Mouse (Mus musculus) lung, embryonic 14.5 days (tissue): Measurements from ENCODE around the gene Polm. TPM values are rescaled to one million over a fixed set of nuclear protein-coding genes. Genes with fewer than 3 reads are reported as not detected.

Experiments used
- ATAC-seq: fragments of 200-750 bp; cut with Nextera tagmentation; 2 replicates; pipeline ENCODE4 v1.8.0; 2017; ENCODE audit warnings: mild to moderate bottlenecking, moderate TSS enrichment, moderate library complexity; ENCODE audit not compliant: insufficient read depth
- DNase-seq: peaks from one replicate; pipeline ENCODE4 v3.0.0-alpha.2; 2015
- H3K27ac ChIP-seq: fragments of 300-500 bp; sonication (generic); 2 replicates; pipeline ENCODE4 v1.5.1; 2014; ENCODE audit warnings: low read depth, mild to moderate bottlenecking, moderate library complexity
- H3K27me3 ChIP-seq: fragments of 300-500 bp; sonication (generic); 2 replicates; pipeline ENCODE4 v1.6.1; 2014; ENCODE audit warnings: low read length, control low read depth; ENCODE audit not compliant: insufficient read depth
- H3K36me3 ChIP-seq: fragments of 300-500 bp; sonication (generic); 2 replicates; pipeline ENCODE4 v1.6.1; 2014; ENCODE audit warnings: control low read depth; ENCODE audit not compliant: insufficient read depth
- H3K4me1 ChIP-seq: fragments of 300-500 bp; sonication (generic); 2 replicates; pipeline ENCODE4 v1.6.1; 2014; ENCODE audit warnings: antibody characterized with exemption, control low read depth; ENCODE audit not compliant: insufficient read depth
- H3K4me2 ChIP-seq: fragments of 300-500 bp; sonication (generic); 2 replicates; pipeline ENCODE4 v1.6.1; 2014; ENCODE audit warnings: mild to moderate bottlenecking
- H3K4me3 ChIP-seq: fragments of 300-500 bp; sonication (generic); 2 replicates; pipeline ENCODE4 v1.5.1; 2014; ENCODE audit warnings: low read depth, low read length
- H3K9ac ChIP-seq: fragments of 300-500 bp; sonication (generic); 2 replicates; pipeline ENCODE4 v1.6.1; 2014
- H3K9me3 ChIP-seq: fragments of 300-500 bp; sonication (generic); 2 replicates; pipeline ENCODE4 v1.6.1; 2016; ENCODE audit warnings: low read depth, low read length, control low read depth
- CTCF ChIP-seq: IDR thresholded peaks from 2 replicates; pipeline ENCODE4 v1.5.1; 2016; ENCODE audit warnings: antibody characterized with exemption, low read depth
- WGBS: fragments of 180-500 bp; shearing (Covaris S2); extraction: QIAGEN DNeasy Blood & Tissue Kit; methylation state at CpG from one replicate; pipeline ENCODE4 v1.1.7; 2014; 5-methylcytosine and 5-hydroxymethylcytosine counted together
- polyA plus RNA-seq: library from polyadenylated mRNA; unstranded; fragments of >200 nt; fragmentation: Nextera tagmentation; extraction: Ambion mirVana; gene quantifications from 2 replicates; pipeline ENCODE4 v1.2.1, GENCODE M21; 2014

The Polm gene
- polyA plus RNA-seq, 1 experiment from 2014 or later, result 7.7 TPM

- ATAC-seq (no peak), DNase-seq (no peak)
- peak overlapping the region; percentile 82; the same call in 1 of the 2 replicates for H3K9ac ChIP-seq
- no peaks in the 10 kb centered on the region for H3K27me3 ChIP-seq
- no peaks in the 10 kb centered on the region for H3K9me3 ChIP-seq
- H3K27ac ChIP-seq, result no peak overlapping the region
- peak overlapping the region; percentile 89 for H3K4me2 ChIP-seq
- TF ChIP-seq CTCF, result no peak
- 78% methylated on average over 3 of the region's 3 CpGs for WGBS
- peaks cover 12% of the 10 kb centered on the region; the same call in 1 of the 2 replicates for H3K4me1 ChIP-seq
- peak overlapping the region; percentile 86; the same call in 1 of the 2 replicates for H3K4me3 ChIP-seq
- H3K36me3 ChIP-seq, result peaks cover 40% of the 10 kb centered on the region
Measured at GRCm38 (mm10) chr11:5789754-5790333, 48.0 kb downstream of the Polm start.

GRCm38 (mm10) chr11:5789071-5789753 lies 48.6 kb downstream of the Polm start:
- H3K36me3 ChIP-seq, result peaks cover 33% of the 10 kb centered on the region
- TF ChIP-seq CTCF, result no peak; the same call in 1 of the 2 replicates
- peaks cover 12% of the 10 kb centered on the region; the same call in 1 of the 2 replicates for H3K4me1 ChIP-seq
- no peaks in the 10 kb centered on the region for H3K9me3 ChIP-seq
- ATAC-seq (no peak), DNase-seq (peak; percentile 8)
- 59% methylated on average over 6 of the region's 6 CpGs for WGBS
- H3K27ac ChIP-seq, result peak overlapping the region; percentile 94
- H3K27me3 ChIP-seq, result no peaks in the 10 kb centered on the region
- peak overlapping the region; percentile 82 for H3K9ac ChIP-seq
- peak overlapping the region; percentile 86 for H3K4me3 ChIP-seq
- H3K4me2 ChIP-seq, result peak overlapping the region; percentile 89

GRCm38 (mm10) chr11:5788056-5789014 lies 49.5 kb downstream of the Polm start, which contains the start of gene Dbnl:
Dbnl (plus strand) TSS chr11:5788488.
- ATAC-seq, result peak; percentile 97
- Histone ChIP-seq H3K4me1 (peaks cover 12% of the 10 kb centered on the region; the same call in 1 of the 2 replicates), H3K36me3 (peaks cover 26% of the 10 kb centered on the region), H3K4me3 (peak within 1 kb of the TSS; percentile 86), H3K27ac (peak within 1 kb of the TSS; percentile 94), H3K4me2 (peak within 1 kb of the TSS; percentile 89), H3K9me3 (no peaks in the 10 kb centered on the region), H3K27me3 (no peaks in the 10 kb centered on the region), H3K9ac (peak within 1 kb of the TSS; percentile 82)
- WGBS, result under 1% methylated on average over 73 of the region's 74 CpGs
- TF ChIP-seq CTCF, result peak; percentile 80
- DNase-seq, result peak; percentile 98

- no peaks in the 10 kb centered on the region for H3K27me3 ChIP-seq
Measured at GRCm38 (mm10) chr11:5787671-5788055, 50.2 kb downstream of the Polm start.

GRCm38 (mm10) chr11:5785732-5786131 lies 52.1 kb downstream of the Polm start:
- no peak for ATAC-seq
- Histone ChIP-seq H3K4me3 (no peak overlapping the region), H3K9ac (no peak overlapping the region), H3K36me3 (peaks cover 8% of the 10 kb centered on the region), H3K27me3 (no peaks in the 10 kb centered on the region), H3K4me2 (no peak overlapping the region), H3K27ac (no peak overlapping the region), H3K9me3 (no peaks in the 10 kb centered on the region), H3K4me1 (peaks cover 12% of the 10 kb centered on the region; the same call in 1 of the 2 replicates)
- TF ChIP-seq CTCF, result no peak
- no peak for DNase-seq

More at GRCm38 (mm10) chr11:5787671-5788055, 50.2 kb downstream of the Polm start:
- TF ChIP-seq CTCF, result no peak
- ATAC-seq (no peak), DNase-seq (no peak)
- Histone ChIP-seq H3K4me2 (peak overlapping the region; percentile 89), H3K9ac (peak overlapping the region; percentile 82), H3K36me3 (peaks cover 19% of the 10 kb centered on the region), H3K4me1 (peaks cover 12% of the 10 kb centered on the region; the same call in 1 of the 2 replicates), H3K9me3 (no peaks in the 10 kb centered on the region), H3K4me3 (peak overlapping the region; percentile 86), H3K27ac (peak overlapping the region; percentile 94)
- WGBS, result 34% methylated on average over 8 of the region's 8 CpGs

GRCm38 (mm10) chr11:5782199-5782944 lies 55.4 kb downstream of the Polm start:
- no peak overlapping the region for H3K9ac ChIP-seq
- no peak for ATAC-seq
- peaks cover under 1% of the 10 kb centered on the region; the same call in 1 of the 2 replicates for H3K4me1 ChIP-seq
- no peak overlapping the region for H3K4me2 ChIP-seq
- no peaks in the 10 kb centered on the region for H3K9me3 ChIP-seq
- no peaks in the 10 kb centered on the region for H3K27me3 ChIP-seq
- H3K36me3 ChIP-seq, result peaks cover 10% of the 10 kb centered on the region; the same call in 1 of the 2 replicates
- no peak overlapping the region for H3K27ac ChIP-seq
- 0 out of 2 replicates have a peak, but pooled peaks have one; percentile 7 for TF ChIP-seq CTCF
- WGBS, result 60% methylated on average over 8 of the region's 8 CpGs
- H3K4me3 ChIP-seq, result no peak overlapping the region
- no peak for DNase-seq
